Mouse (Mus musculus): Measurements from ENCODE around the gene Slc22a17. TPM values are rescaled to one million over a fixed set of nuclear protein-coding genes. Genes with fewer than 3 reads are reported as not detected.
A peak's percentile ranks its signal among the peaks of the same experiment; 100 is the strongest.
"Not testable (repeated sequence)": the region's sequence is repeated elsewhere in the genome, so short reads cannot be mapped to it uniquely, and the experiment has no call there.

Gene Slc22a17
- 1 to 10 TPM in 1 of 2 experiments, under 1 TPM in 1; 0.52 to 1.1 TPM for polyA plus RNA-seq (2017; shearing (Covaris generic))

- ATAC-seq: peak; percentile 32
Measured at GRCm38 (mm10) chr14:54912886-54913285, at the start of gene Slc22a17. Gene Slc22a17 (minus strand): TSS chr14:54913132.

DNA sequence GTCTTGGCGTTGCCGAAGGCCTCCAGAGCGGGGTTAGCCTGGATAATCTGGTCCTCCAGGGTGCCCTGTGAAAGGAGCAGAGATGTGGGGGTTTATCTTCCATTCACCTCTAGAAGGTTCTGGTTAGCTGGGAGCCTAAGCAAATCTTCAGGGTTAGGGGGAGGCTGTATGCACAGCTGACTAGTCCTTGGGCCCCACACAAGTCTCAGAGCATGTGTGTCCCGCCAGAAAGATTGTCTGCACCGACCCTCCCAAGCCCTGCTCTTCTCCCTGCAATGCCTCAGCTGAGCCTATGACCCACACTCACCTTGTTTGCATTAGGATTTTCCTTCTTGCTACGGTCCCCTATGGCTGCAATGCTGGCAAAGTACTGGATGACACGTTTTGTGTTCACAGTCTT is 49.8 kb upstream of the Slc22a17 start:
- ATAC-seq: no peak

DNA sequence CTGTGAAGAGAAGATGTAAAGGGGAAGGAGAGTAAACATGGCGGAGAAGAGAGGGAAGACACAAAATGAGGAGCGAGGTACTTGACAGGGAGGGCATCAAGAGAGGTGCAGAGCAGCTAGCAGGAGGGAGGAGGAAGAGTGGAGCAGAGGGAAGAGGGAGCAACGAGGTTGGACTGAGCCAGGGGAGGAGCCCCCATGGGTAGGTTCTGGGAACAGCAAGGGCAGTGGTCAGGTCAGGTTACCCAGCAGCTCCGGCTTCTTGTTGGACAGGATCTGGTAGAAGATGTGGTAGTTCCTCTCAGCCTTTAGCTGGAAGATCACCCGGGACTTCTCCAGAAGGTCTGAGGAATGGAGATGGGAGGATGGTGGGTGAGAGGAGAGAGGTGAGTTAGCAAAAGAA is 48.6 kb upstream of the Slc22a17 start:
- ATAC-seq: no peak

DNA sequence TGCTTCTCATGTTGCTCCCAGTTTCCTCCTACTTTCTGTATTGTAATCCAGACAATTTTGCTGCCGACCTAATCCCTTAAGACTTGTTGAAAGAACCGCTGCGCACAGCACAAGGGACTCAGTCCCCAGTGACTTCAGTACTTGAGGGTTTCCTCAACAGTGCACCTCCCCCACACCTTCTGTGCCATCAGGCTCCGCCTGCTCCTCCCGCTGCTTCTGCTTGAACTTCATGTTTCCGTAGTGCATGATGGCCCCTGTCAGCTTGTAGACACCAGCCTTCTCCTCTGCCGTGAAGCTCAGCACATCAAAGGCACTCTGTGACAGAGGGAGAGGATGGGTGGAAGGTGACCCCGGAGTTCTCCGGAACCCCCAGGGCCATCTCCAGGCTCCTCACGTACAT is 47.8 kb upstream of the Slc22a17 start:
- no peak for ATAC-seq

DNA sequence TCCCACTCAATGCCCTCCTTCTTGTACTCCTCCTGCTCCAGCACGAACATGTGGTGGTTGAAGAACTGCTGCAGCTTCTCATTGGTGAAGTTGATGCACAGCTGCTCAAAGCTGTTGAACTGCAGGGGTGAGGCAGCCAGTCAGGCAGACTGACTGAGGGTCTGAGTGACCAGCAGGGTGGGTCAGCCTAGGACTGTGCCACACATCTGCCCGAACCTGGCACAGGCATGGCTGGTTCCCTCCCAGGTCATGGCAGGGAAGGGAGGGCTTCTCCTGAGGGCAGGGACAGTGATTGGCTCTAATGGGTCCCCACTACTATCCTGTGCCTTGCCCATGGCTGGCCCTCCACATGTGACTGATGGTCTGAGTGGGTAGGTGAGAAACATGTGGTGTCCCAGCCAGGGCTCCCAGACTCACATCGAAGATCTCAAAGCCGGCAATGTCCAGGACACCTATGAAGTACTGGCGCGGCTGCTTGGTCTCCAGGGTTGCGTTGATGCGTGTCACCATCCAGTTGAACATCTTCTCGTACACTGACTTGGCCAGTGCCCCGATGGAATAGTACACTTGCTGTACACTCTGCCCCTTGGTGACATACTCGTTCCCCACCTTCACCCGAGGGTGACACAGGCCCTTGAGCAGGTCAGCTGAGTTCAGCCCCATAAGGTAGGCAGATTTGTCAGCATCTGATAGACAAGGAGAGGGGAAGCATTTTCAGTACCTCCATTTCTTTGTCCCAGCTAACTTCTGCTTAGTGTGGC is 47.1 kb upstream of the Slc22a17 start:
- not testable (repeated sequence) for ATAC-seq

DNA sequence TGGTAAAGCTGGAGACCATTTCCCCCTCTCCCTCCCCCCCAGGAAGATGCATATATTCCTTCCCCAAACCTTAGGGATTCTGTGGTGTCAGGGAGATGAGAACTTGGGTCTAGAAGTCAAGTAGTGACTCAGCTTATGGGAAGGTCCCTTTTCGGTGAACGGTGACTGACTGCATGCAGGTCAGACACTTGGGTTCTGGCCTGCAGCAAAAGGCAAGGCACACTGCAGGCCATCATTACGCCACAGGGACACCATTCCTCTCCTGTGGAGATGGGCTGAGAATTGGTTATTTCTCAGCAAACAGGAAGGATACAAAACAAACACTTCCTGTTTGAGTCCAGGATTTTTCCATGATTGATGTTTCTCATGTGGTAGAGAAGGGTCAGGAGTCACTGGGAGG is 46.3 kb upstream of the Slc22a17 start:
- ATAC-seq: no peak

DNA sequence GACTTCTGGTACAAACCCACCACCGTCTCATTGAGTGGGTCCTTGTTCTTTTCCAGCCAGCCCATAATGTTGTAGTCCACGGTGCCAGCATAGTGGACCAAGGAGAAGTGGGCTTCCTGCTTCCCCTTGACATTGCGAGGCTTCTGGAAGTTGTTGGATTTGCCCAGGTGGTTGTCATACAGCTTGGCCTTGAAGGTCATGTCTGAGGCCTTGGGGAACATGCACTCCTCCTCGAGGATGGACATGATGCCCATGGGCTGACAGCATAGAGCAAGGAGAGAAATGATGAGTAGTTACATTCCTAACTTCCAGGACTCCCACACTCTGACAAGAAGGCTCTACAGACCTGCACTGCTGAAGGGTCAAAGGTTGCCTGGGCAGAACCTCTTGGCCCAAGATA is 45.6 kb upstream of the Slc22a17 start:
- no peak for ATAC-seq

DNA sequence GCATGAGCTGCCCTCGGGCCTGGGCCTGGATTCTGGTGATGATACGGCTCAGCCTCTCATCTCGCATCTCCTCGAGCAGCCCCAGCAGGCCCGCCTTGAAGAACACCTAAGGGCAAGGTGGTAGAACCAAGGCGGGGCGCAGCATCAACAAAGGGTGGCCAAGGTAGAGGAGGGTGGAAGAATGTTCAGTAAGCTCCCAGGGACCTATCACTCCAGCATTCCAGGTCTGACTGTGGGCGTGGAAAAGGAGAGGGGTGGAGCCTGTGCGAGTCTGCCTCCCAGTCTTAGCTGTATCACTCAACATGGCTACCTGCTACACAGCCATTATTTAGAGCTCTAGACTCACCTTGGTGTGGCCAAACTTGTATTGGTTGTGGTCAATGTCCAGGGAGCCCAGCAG is 43.6 kb upstream of the Slc22a17 start:
- no peak for ATAC-seq

GRCm38 (mm10) chr14:54955481-54955880 is 42.5 kb upstream of the Slc22a17 start:
- no peak for ATAC-seq

- no peak for ATAC-seq
Measured at GRCm38 (mm10) chr14:54954474-54954873, 41.5 kb upstream of the Slc22a17 start.

- ATAC-seq: no peak
Measured at GRCm38 (mm10) chr14:54953664-54954206, 40.8 kb upstream of the Slc22a17 start.

DNA sequence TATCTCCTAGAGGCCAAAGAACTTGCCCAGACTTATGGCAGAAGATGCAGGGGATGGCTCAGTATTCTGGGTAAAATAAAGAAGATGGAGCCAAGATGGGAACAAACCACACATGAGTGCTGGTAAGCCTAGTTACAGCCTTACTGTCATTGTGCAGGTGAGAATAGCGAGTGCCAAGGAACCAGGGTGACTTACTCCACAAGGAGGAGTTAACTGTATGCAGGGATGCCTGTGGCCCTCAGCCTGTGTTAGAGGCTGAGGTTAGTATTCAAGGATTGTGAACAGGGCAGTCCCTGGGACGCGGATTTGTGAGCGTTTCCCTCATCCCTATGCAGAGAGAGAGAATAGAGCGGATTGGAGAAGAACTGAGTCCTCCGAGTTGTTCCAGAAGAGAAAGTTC is 38.7 kb upstream of the Slc22a17 start:
- no peak for ATAC-seq

DNA sequence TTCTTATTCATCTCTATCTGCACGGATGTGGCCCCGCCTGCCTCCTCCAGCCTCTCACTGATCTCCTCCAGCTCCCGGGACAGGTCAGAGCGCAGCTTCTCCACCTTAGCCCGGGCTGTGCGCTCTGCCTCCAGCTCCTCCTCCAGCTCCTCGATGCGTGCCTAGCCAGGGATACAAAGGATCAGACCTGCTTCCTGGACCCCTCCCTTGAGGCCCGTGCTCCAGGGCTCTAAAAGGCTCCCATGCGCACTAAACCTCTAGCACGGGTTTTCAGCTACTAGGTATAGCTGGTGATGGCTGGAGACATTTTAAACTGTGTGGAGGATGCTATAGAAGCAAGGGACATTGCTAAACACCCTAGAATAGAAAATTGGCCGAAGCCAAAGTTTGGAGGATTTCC is 37.6 kb upstream of the Slc22a17 start:
- no peak for ATAC-seq

- no peak for ATAC-seq
Measured at GRCm38 (mm10) chr14:54948781-54949180, 35.8 kb upstream of the Slc22a17 start.

DNA sequence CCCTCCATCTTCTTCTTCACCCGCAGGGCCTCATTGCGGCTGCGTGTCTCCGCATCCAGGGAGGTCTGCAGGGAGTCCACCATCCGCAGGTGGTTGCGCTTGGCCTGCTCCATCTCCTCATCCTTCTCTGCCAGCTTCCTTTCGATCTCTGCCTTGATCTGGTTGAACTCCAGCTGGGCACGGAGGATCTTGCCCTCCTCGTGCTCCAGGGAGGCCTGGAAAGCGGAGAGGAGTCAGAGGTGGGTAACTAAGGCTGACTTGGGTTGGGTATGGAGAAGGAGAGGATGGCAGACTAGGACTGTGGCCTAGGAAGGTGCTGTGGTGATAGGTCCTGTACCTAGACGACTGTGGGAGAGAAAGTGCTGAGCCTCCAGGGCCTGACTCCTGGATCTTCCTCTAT is 34.1 kb upstream of the Slc22a17 start:
- ATAC-seq: not testable (repeated sequence)

GRCm38 (mm10) chr14:54945975-54946704 is 33.2 kb upstream of the Slc22a17 start:
- ATAC-seq: no peak

- ATAC-seq: no peak
Measured at GRCm38 (mm10) chr14:54944939-54945338, 32.0 kb upstream of the Slc22a17 start.

DNA sequence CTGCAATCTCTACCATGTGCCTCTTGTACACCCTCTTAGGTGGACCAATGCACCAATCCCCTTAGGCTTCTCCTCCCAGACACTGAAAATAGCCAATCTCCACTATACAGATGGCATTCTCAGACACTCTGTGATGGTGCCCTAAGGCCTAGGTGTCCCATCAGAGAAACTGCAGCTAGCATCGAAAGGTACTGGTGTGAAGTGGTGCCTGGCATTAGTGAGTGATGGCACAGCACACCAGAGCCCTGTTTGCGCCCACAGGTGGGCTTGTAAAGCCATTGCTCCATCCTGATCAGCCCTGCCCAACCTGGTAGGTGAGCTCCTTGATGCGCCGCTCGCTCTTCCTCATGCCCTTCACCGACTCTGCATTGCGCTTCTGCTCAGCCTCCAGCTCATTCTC is 31.0 kb upstream of the Slc22a17 start:
- ATAC-seq: no peak

DNA sequence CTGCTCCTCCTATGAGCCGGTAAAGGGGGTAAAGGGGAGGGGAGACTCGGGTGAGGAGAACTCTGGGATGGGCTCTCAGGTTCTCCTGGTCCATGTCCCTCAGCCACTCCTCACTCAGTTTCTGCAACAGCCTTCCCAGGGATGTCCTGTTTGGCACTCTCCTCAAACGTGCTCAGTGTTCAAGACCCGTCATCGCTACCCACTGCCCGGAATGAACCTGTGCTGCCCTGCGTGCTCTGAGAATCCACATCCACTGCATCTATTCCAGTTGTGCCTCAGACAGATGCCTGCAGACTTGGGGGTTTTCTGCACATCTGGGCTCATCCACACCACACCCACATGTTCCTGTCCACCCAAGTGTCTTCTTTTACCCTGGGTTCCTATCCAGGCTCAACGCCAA is 29.5 kb upstream of the Slc22a17 start:
- no peak for ATAC-seq

- ATAC-seq: no peak
Measured at GRCm38 (mm10) chr14:54941024-54941978, 28.4 kb upstream of the Slc22a17 start.

GRCm38 (mm10) chr14:54940176-54940530 is 27.2 kb upstream of the Slc22a17 start:
- ATAC-seq: no peak

DNA sequence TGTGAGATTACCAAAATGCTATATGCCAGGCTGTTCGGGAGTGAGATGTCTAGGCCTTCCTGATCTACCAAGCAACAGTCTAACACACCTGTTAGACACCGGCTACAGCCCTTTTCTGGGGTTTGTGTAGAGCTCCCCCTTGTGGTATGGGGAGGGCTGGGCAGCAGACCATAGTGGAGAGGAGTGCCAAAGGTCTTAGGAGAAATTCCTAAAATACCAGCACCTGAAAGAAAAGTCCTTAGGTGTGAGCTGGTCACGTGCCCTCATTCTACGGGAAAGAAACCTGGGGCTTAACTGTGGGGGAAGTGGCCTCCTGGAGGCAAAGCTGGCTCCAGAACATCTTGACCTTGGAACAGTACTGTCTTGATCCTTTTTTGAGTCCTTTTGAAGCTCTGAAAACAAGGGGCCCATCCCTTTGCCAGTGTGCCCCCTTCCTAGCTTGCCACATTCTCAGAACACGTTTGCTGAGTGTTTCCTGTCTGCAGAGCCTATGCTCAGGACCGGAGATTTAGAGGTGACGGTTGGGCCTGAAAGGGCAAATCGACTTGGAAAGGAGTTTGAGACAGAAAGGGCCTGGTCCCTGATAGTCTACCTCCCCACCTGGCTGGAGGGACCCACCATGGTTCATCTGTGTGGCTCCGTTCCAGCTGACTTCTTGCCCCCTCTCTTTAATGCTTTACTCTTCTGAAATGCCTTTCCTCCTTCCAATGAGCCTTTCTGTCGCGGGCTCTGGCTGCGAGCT is 26.7 kb upstream of the Slc22a17 start:
- no peak for ATAC-seq
